Comparison of ENCODE assay signal across 17 mouse cellular contexts in the genomic region with DNA sequence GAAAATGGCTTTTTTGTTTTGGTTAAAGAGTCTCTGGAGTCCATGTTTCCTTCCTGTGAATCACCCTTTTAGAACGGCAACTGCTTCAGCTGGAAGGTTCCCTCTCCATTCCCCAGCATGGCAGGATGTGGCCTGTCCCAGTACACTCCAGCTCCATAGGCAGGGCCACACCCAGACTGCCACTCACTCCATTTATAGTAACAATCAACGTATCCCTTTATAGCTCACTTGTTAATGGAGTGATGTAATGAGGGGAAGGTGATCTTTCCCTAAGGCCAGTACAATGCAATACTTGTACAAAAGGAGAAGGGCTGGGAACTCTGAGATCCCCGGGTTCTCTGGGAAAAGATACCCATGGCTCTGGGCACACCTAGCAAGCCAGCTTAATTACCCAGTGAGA. TPM values are rescaled to one million over a fixed set of nuclear protein-coding genes. Genes with fewer than 3 reads are reported as not detected.
DNase-seq lines count a peak whose midpoint lies in the region; ATAC-seq lines count a peak whose summit lies in the region.
"Had no signal": no experiment of that assay in that cellular context is flagged by ENCODE, and none has a peak within 500 bp of the region (broad histone marks: within the 10 kb centered on the region; RNA-seq: fewer than 3 reads in every experiment).

No protein-coding gene starts in this region.

- H3K27ac ChIP-seq in kidney, embryonic 14.5 days (ENCODE audit: low read depth, low read length) = 0 out of 2 replicates have a peak overlapping the region, but pooled peaks have one; percentile 11
- H3K27ac ChIP-seq: hindbrain, embryonic 15.5 days; liver, embryonic 15.5 days; midbrain, embryonic 15.5 days had no signal

- DNase-seq in kidney, adult 9 months = no peak
- DNase-seq in gonadal fat pad, adult 2 months (ENCODE audit: low read depth) = peak; percentile 50
- DNase-seq in heart, postnatal 25 days (ENCODE audit: low spot score) = peak; percentile 58
- peak; percentile 50 to 69 for DNase-seq in lung, postnatal 4 days
- DNase-seq in cerebellum, adult 11-12 months = no peak
- DNase-seq in thymus, postnatal 10 days (ENCODE audit: low spot score in 2 of 2) = no peak
- no peak for DNase-seq in frontal cortex, postnatal 10 days (ENCODE audit: low spot score in 2 of 2)
- DNase-seq: adrenal gland, adult 8-10 months; gastrocnemius, postnatal 10 days; right cerebral cortex, postnatal 14 days; thymus, postnatal 4 days had no signal

- no peaks in the 10 kb centered on the region for H3K9me3 ChIP-seq in kidney, embryonic 14.5 days (ENCODE audit: control insufficient read depth, low read length)
- H3K9me3 ChIP-seq: hindbrain, embryonic 15.5 days; liver, embryonic 15.5 days; midbrain, embryonic 15.5 days had no signal

- WGBS in kidney, embryonic 14.5 days = 64% methylated on average over 3 of the region's 3 CpGs

- intact Hi-C loops in heart, postnatal 25 days (cut with DNase I) = loop anchor here (1.0 to 10.0 kb wide), 2 partner anchors 9 to 1410 kb away; no protein-coding TSS in a partner anchor

- no peaks in the 10 kb centered on the region for H3K36me3 ChIP-seq in kidney, embryonic 14.5 days (ENCODE audit: control insufficient read depth, insufficient read depth, low read length)
- H3K36me3 ChIP-seq: hindbrain, embryonic 15.5 days; liver, embryonic 15.5 days; midbrain, embryonic 15.5 days had no signal

- no peak overlapping the region for H3K9ac ChIP-seq in kidney, embryonic 14.5 days (ENCODE audit: low read depth, low read length)
- H3K9ac ChIP-seq: hindbrain, embryonic 15.5 days; liver, embryonic 15.5 days; midbrain, embryonic 15.5 days had no signal

- no peak overlapping the region for H3K4me2 ChIP-seq in kidney, embryonic 14.5 days (replicated peaks; ENCODE audit: low read depth, low read length)
- H3K4me2 ChIP-seq: hindbrain, embryonic 15.5 days; liver, embryonic 15.5 days; midbrain, embryonic 15.5 days had no signal

- no peaks in the 10 kb centered on the region for H3K27me3 ChIP-seq in kidney, embryonic 14.5 days (ENCODE audit: control insufficient read depth, insufficient read depth, low read length)
- H3K27me3 ChIP-seq: hindbrain, embryonic 15.5 days; liver, embryonic 15.5 days; midbrain, embryonic 15.5 days; Patski had no signal

- ATAC-seq in kidney, embryonic 14.5 days (ENCODE audit: low FRiP score, low TSS enrichment) = no peak
- ATAC-seq: CD4-positive, CD25-positive, alpha-beta regulatory T cell, adult 4 months; midbrain, embryonic 15.5 days; Patski had no signal

- H3K4me3 ChIP-seq in kidney, embryonic 14.5 days (ENCODE audit: low read length) = no peak overlapping the region
- H3K4me3 ChIP-seq: hindbrain, embryonic 15.5 days; liver, embryonic 15.5 days; midbrain, embryonic 15.5 days had no signal

- no peaks in the 10 kb centered on the region for H3K4me1 ChIP-seq in kidney, embryonic 14.5 days (ENCODE audit: control insufficient read depth, insufficient read depth, low read length)
- H3K4me1 ChIP-seq: hindbrain, embryonic 15.5 days; midbrain, embryonic 15.5 days had no signal

RNA-seq across cellular contexts. Expression of a gene that starts 6.1 kb away (rescaled TPM):
- 23.1 and 27.5 TPM in 2 replicates for polyA plus RNA-seq in kidney, embryonic 14.5 days (2014; fragmentation: Nextera tagmentation; extraction: Ambion mirVana)
- polyA plus RNA-seq in gonadal fat pad, adult 2 months (2012; rRNA removed) = 25.2 and 35.2 TPM in 2 replicates
- 10 to 100 TPM; 45.7 to 58.1 TPM for total RNA-seq in heart, postnatal 25 days (2021)
- polyA plus RNA-seq: CD4-positive, CD25-positive, alpha-beta regulatory T cell, adult 4 months had no signal

RNA-seq across cellular contexts. Expression of a gene that starts 15.5 kb away (rescaled TPM):
- polyA plus RNA-seq in kidney, embryonic 14.5 days (2014; fragmentation: Nextera tagmentation; extraction: Ambion mirVana) = 187 and 240 TPM in 2 replicates
- 10.0 and 11.2 TPM in 2 replicates for polyA plus RNA-seq in gonadal fat pad, adult 2 months (2012; rRNA removed)
- total RNA-seq in heart, postnatal 25 days (2021) = 10 to 100 TPM; 19.0 to 20.8 TPM

RNA-seq across cellular contexts. Expression of a gene that starts 29.4 kb away (rescaled TPM):
- 5.4 and 7.8 TPM in 2 replicates for polyA plus RNA-seq in kidney, embryonic 14.5 days (2014; fragmentation: Nextera tagmentation; extraction: Ambion mirVana)
- 13.9 and 14.6 TPM in 2 replicates for polyA plus RNA-seq in gonadal fat pad, adult 2 months (2012; rRNA removed)
- total RNA-seq in heart, postnatal 25 days (2021) = 1 to 10 TPM; 5.8 to 8.2 TPM

Comparison
In these comparisons a context has a peak if more than half of its experiments do, and no peak if none do; other contexts are left out.
1. DNase-seq: peak in gonadal fat pad, adult 2 months (single experiment), heart, postnatal 25 days (single experiment) and lung, postnatal 4 days (2 of 2); none in kidney, adult 9 months (single experiment), cerebellum, adult 11-12 months (single experiment), thymus, postnatal 10 days (0 of 2) and frontal cortex, postnatal 10 days (0 of 2).
2. RNA of a gene that starts 15.5 kb away (polyA plus RNA-seq): 187 to 240 TPM in kidney, embryonic 14.5 days; 10.0 to 11.2 TPM in gonadal fat pad, adult 2 months; every median in the first group is over 10 times any median in the second.